Mouse (Mus musculus): ENCODE measurements at regions not wholly inside any gene's neighbourhood (a gene's known extent, or its start where the extent isn't known, plus 50 kb on each side); places are given as distances from the start of the nearest gene placed in this dataset.

DNA sequence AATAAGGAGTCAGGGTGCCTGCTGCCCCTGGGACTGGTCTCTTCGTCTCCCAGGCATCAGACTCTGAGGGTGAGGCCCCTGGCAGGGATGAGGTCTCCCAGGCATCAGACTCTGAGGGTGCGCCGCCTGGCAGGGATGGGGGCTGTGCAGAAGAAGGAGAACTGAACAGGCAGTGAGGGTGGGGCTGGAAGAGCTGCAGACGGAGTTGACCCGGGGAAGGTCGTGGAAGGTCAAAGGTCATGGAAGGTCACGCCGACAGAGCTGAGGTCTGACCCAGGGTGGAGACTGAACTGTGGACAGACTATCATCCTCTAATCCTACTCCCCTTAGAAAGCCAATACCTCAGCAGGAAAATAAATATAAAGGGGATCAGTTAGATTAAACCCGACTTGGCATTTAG is 50.6 kb upstream of the Grik3 start:
- H3K4me3 ChIP-seq (replicated peaks; ENCODE audit: low read length) = no peak overlapping the region
- TF ChIP-seq POU5F1 (IDR thresholded peaks at IDR 0.05; ENCODE audit: borderline replicate concordance, low read length) (no peak), CTCF (conservative IDR thresholded peaks at IDR 0.05; ENCODE audit: low read length) (no peak), NANOG (IDR thresholded peaks at IDR 0.05; ENCODE audit: borderline replicate concordance, low read length) (no peak)
- peaks cover 29% of the 10 kb centered on the region for H3K4me1 ChIP-seq (replicated peaks; ENCODE audit: low read depth, low read length)
- no peaks in the 10 kb centered on the region for H3K36me3 ChIP-seq (ENCODE audit: insufficient read depth, low read length)
- no peaks in the 10 kb centered on the region for H3K9me3 ChIP-seq (ENCODE audit: low read length)
- peaks cover 19% of the 10 kb centered on the region for H3K27me3 ChIP-seq (ENCODE audit: insufficient read depth, low read length)

DNA sequence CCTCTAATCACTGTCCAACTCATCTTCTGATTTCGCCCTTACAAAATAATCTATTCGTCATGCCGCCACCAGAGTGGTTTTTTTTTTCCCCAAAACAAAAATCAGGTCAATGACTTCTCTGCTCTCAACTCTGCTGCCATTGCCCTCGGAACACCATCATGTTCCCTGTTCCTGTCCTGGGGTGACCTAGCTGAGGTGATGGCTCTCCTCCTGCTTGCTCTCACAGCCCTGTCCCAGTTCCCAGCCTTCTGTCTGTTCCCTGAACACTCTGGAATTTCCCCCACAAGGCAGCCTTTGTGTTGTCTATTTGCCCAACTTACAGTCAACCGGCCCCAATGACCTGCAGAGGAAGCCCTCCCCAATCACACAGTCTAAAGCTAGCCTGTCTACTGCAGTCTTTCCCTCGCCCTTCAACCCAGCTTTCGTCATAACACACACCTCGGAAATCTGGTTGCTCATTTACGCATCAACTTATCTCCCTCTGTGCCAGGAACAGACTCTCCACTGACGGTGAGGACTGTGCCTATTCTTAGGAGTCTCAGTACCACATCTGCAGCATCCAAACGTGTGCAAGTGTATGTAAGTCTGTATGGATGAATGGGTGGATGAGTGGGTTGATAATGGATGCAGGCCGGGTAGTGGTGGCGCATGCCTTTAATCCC is 53.2 kb upstream of the Grik3 start:
- Histone ChIP-seq H3K4me3 (replicated peaks; ENCODE audit: low read length) (no peak overlapping the region), H3K4me1 (replicated peaks; ENCODE audit: low read depth, low read length) (peaks cover 35% of the 10 kb centered on the region), H3K9me3 (ENCODE audit: low read length) (no peaks in the 10 kb centered on the region), H3K27me3 (ENCODE audit: insufficient read depth, low read length) (peaks cover 29% of the 10 kb centered on the region), H3K36me3 (ENCODE audit: insufficient read depth, low read length) (no peaks in the 10 kb centered on the region)
- TF ChIP-seq NANOG (IDR thresholded peaks at IDR 0.05; ENCODE audit: borderline replicate concordance, low read length) (no peak), POU5F1 (IDR thresholded peaks at IDR 0.05; ENCODE audit: borderline replicate concordance, low read length) (no peak), CTCF (conservative IDR thresholded peaks at IDR 0.05; ENCODE audit: low read length) (no peak)

DNA sequence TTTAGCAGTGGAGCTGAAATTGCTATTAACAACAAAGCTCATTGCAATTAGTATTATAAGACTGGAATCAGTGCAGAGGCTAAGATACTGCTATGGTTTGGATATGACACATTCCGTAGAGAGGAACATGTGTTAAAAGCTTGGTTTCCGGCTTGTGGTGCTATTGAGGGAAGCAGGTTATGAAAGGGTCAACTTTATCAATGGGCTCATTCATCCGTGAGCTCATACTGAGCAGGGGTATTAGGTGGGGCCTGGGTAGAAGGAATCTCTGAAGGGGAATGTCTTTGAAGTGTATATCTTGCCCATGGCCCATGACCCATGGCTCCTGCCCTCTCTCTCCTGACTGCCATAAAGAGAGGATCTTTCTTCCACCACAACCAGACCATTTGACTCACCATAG is 57.0 kb upstream of the Grik3 start:
- H3K36me3 ChIP-seq (ENCODE audit: insufficient read depth, low read length) = no peaks in the 10 kb centered on the region
- H3K4me3 ChIP-seq (replicated peaks; ENCODE audit: low read length) = no peak overlapping the region

DNA sequence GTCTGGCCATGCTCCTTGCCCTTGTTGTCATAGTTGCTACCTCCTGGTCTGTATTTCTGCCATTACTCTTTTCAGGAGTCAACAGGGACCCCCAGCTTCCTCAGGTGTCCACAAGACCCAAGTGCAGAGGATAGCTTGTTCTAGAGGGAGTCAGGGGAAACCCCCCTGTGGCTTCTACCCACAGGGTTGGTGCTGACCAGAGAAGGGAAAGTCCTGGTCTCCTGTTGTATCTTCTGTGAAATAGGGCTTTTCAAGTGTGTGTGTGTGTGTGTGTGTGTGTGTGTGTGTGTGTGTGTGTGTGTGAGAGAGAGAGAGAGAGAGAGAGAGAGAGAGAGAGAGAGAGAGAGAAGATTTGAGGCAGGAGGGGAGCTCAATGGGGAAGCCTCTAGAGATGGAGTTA is 58.9 kb upstream of the Grik3 start:
- TF ChIP-seq POU5F1 (IDR thresholded peaks at IDR 0.05; ENCODE audit: borderline replicate concordance, low read length) = no peak
- TF ChIP-seq NANOG (IDR thresholded peaks at IDR 0.05; ENCODE audit: borderline replicate concordance, low read length) = no peak
- Histone ChIP-seq H3K4me1 (replicated peaks; ENCODE audit: low read depth, low read length) (peaks cover 14% of the 10 kb centered on the region), H3K4me3 (replicated peaks; ENCODE audit: low read length) (no peak overlapping the region), H3K27me3 (ENCODE audit: insufficient read depth, low read length) (peaks cover 45% of the 10 kb centered on the region), H3K36me3 (ENCODE audit: insufficient read depth, low read length) (no peaks in the 10 kb centered on the region), H3K9me3 (ENCODE audit: low read length) (no peaks in the 10 kb centered on the region)

More for the DNA sequence above, 57.0 kb upstream of the Grik3 start:
- H3K9me3 ChIP-seq (ENCODE audit: low read length) = no peaks in the 10 kb centered on the region
- peaks cover 13% of the 10 kb centered on the region for H3K4me1 ChIP-seq (replicated peaks; ENCODE audit: low read depth, low read length)
- H3K27me3 ChIP-seq (ENCODE audit: insufficient read depth, low read length) = peaks cover 47% of the 10 kb centered on the region
- TF ChIP-seq POU5F1 (IDR thresholded peaks at IDR 0.05; ENCODE audit: borderline replicate concordance, low read length) (no peak), CTCF (conservative IDR thresholded peaks at IDR 0.05; ENCODE audit: low read length) (no peak), NANOG (IDR thresholded peaks at IDR 0.05; ENCODE audit: borderline replicate concordance, low read length) (no peak)

DNA sequence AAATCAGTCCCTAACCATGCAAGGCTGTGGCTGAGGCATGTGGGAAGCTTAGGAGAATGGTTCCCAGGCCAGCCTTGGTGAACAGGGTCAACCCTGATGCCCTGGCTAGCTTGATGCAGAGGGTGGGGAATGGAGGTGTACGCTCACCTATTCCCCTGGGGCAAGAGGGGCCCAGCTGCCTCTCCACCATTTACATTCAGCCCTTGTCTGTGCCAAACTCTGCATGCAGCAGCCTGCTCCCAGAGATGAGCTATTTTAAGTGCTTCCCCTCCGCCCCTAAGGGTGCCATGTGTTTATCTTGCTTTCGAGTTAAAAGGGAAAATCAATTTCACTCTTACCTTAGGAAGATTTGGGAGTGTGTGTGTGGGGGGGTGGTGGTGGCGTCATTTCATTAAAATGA is 59.7 kb upstream of the Grik3 start:
- Histone ChIP-seq H3K9me3 (ENCODE audit: low read length) (no peaks in the 10 kb centered on the region), H3K36me3 (ENCODE audit: insufficient read depth, low read length) (no peaks in the 10 kb centered on the region), H3K4me3 (replicated peaks; ENCODE audit: low read length) (no peak overlapping the region), H3K27me3 (ENCODE audit: insufficient read depth, low read length) (peaks cover 48% of the 10 kb centered on the region), H3K4me1 (replicated peaks; ENCODE audit: low read depth, low read length) (peaks cover 14% of the 10 kb centered on the region)
- TF ChIP-seq CTCF (conservative IDR thresholded peaks at IDR 0.05; ENCODE audit: low read length) (no peak), POU5F1 (IDR thresholded peaks at IDR 0.05; ENCODE audit: borderline replicate concordance, low read length) (no peak), NANOG (IDR thresholded peaks at IDR 0.05; ENCODE audit: borderline replicate concordance, low read length) (no peak)

DNA sequence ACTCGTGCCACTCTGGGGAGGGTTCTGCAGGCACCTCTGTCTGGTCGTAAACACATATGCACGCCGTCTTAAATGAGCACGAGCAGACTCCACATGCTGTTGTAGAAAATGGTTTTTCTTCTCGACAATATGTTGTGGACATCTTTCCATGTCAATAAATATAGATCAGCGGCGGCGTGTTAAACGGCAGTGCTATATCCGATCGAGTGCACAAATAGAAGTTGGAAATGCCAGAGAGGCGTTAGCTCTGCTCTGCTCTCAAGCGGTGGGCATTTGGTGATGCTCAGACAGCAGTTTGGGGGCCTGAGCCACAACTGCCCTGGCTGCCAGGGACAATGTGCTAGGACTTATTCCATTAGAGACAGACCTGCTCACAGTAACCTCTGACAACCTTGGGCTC is 61.8 kb upstream of the Grik3 start:
- Histone ChIP-seq H3K4me3 (replicated peaks; ENCODE audit: low read length) (no peak overlapping the region), H3K36me3 (ENCODE audit: insufficient read depth, low read length) (no peaks in the 10 kb centered on the region), H3K27me3 (ENCODE audit: insufficient read depth, low read length) (peaks cover 43% of the 10 kb centered on the region), H3K4me1 (replicated peaks; ENCODE audit: low read depth, low read length) (peaks cover 19% of the 10 kb centered on the region), H3K9me3 (ENCODE audit: low read length) (no peaks in the 10 kb centered on the region)
- TF ChIP-seq CTCF (conservative IDR thresholded peaks at IDR 0.05; ENCODE audit: low read length) (no peak), POU5F1 (IDR thresholded peaks at IDR 0.05; ENCODE audit: borderline replicate concordance, low read length) (no peak), NANOG (IDR thresholded peaks at IDR 0.05; ENCODE audit: borderline replicate concordance, low read length) (no peak)

DNA sequence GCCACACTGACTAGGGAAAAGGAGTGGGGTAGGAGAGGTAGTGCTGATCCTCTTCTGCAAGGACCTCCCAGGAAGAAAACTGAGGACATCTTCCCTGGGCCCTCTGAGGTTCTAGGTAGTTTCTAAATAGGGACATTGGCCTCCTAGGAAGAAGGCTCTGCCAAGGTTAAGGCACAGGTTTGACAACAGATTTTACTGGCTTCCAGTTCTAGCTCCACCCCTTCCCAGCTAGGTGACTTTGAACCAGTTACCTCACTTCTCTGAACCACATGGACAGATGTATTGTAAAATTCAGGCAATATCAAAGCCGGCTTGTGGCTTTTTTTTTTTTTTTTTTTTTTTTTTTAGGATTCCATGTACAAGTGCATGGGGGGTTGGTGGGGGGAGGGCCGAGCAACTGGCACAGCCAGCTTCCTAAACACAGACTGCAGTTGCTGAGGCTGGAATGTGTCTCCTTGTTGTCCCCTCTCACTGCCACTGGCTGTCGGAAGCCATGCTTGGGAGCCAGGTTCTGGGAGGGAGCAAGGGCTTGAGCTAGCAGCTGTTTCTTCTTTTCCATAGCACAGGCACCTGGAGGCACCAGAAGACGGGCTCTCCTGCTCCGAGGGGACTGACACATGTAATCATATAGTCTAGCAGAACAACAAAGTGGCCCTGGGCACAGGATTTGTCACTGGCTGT is 69.8 kb upstream of the Grik3 start:
- TF ChIP-seq NANOG (IDR thresholded peaks at IDR 0.05; ENCODE audit: borderline replicate concordance, low read length) (no peak), CTCF (conservative IDR thresholded peaks at IDR 0.05; ENCODE audit: low read length) (no peak), POU5F1 (IDR thresholded peaks at IDR 0.05; ENCODE audit: borderline replicate concordance, low read length) (no peak)

DNA sequence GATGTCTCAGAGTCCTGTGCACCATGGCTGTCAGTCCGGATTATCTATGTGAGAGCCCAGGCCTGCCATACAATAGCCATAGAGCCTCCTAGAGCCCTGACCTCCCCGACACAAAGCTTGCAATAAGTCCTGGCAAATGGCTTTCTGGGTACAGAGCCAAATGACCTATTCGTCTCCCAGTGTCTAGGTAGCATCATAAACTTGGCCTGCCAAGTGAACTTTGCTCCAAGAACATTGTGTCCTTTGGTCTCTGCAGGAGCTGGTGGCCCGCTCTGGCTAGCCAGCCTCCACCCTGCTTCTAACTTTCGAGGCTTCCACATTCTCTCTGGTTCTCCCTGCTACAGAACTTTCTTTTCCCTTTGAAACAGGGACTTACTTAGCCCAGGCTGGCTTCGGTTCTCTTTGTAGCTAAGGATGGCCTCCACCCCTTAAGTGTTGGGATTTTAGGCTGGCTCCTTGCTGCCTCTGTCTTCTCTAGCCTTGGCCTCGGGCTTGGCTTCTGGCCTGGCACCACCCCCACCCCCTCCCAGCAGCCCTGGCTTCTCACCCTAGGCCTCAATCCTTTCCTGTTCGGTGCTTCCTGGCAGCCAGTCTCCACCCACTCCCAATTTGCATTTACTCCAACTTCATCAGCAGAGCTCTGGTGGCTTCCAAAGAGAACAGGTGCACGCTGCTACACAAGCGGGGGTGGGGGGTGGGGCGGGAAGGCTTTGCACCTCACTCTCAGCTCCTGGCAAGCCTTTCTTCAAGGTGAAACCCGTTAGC is 70.8 kb upstream of the Grik3 start:
- H3K9me3 ChIP-seq (ENCODE audit: low read length) = no peaks in the 10 kb centered on the region
- peaks cover 30% of the 10 kb centered on the region for H3K27me3 ChIP-seq (ENCODE audit: insufficient read depth, low read length)
- H3K36me3 ChIP-seq (ENCODE audit: insufficient read depth, low read length) = no peaks in the 10 kb centered on the region
- H3K4me3 ChIP-seq (replicated peaks; ENCODE audit: low read length) = 0 out of 2 replicates have a peak overlapping the region, but pooled peaks have one; percentile 10
- peaks cover 57% of the 10 kb centered on the region for H3K4me1 ChIP-seq (replicated peaks; ENCODE audit: low read depth, low read length)
- TF ChIP-seq CTCF (conservative IDR thresholded peaks at IDR 0.05; ENCODE audit: low read length) (no peak), POU5F1 (IDR thresholded peaks at IDR 0.05; ENCODE audit: borderline replicate concordance, low read length) (no peak), NANOG (IDR thresholded peaks at IDR 0.05; ENCODE audit: borderline replicate concordance, low read length) (no peak)

More for the DNA sequence above, 69.8 kb upstream of the Grik3 start:
- Histone ChIP-seq H3K36me3 (ENCODE audit: insufficient read depth, low read length) (no peaks in the 10 kb centered on the region), H3K4me1 (replicated peaks; ENCODE audit: low read depth, low read length) (peaks cover 53% of the 10 kb centered on the region), H3K4me3 (replicated peaks; ENCODE audit: low read length) (no peak overlapping the region), H3K9me3 (ENCODE audit: low read length) (no peaks in the 10 kb centered on the region), H3K27me3 (ENCODE audit: insufficient read depth, low read length) (peaks cover 36% of the 10 kb centered on the region)

Measured in E14TG2a.4 (cell line).